Mouse (Mus musculus) G1E (cell line): ENCODE results near the gene Igtp. TPM values are rescaled to one million over a fixed set of nuclear protein-coding genes. Genes with fewer than 3 reads are reported as not detected.
"Not testable (repeated sequence)": the region's sequence is repeated elsewhere in the genome, so short reads cannot be mapped to it uniquely, and the experiment has no call there.

ENCODE experiments used
- ATAC-seq: 2 replicates; pipeline ENCODE4 v1.8.0; 2016; ENCODE audit warnings: mild to moderate bottlenecking; ENCODE audit not compliant: insufficient number of reproducible peaks, poor library complexity, low FRiP score, severe bottlenecking; ENCODE audit errors: extremely low read depth
- DNase-seq: peaks from one replicate; pipeline ENCODE4 v3.0.0; 2012; ENCODE audit warnings: low spot score
- H3K27me3 ChIP-seq: 2 replicates; pipeline ENCODE4 v1.6.1; 2012; ENCODE audit warnings: mild to moderate bottlenecking, low read length, inconsistent platforms; ENCODE audit not compliant: insufficient read depth
- H3K36me3 ChIP-seq: replicated peaks from 2 replicates; pipeline ENCODE3; 2012; ENCODE audit warnings: mild to moderate bottlenecking, inconsistent platforms
- H3K4me1 ChIP-seq: 2 replicates; pipeline ENCODE4 v1.6.1; 2012; ENCODE audit warnings: low read depth, low read length, inconsistent platforms, mixed read lengths; ENCODE audit not compliant: insufficient read depth
- H3K4me3 ChIP-seq: 2 replicates; pipeline ENCODE4 v1.5.1; 2012; ENCODE audit warnings: low read depth, mild to moderate bottlenecking, inconsistent platforms, low read length, moderate library complexity, mixed read lengths
- H3K9me3 ChIP-seq: replicated peaks from 2 replicates; pipeline ENCODE4 v1.6.1; 2012; ENCODE audit warnings: inconsistent platforms
- CTCF ChIP-seq: IDR thresholded peaks from 2 replicates; pipeline ENCODE4 v1.5.1; 2012; ENCODE audit warnings: low read depth, low read length, inconsistent platforms, mixed read lengths
- GATA1 ChIP-seq: IDR thresholded peaks from 2 replicates; pipeline ENCODE4 v1.6.1; 2012; ENCODE audit warnings: borderline replicate concordance, low read length, inconsistent platforms, mixed read lengths
- GATA2 ChIP-seq: IDR thresholded peaks from 2 replicates; pipeline ENCODE4 v1.6.1; 2012; ENCODE audit warnings: low read depth, low read length, inconsistent platforms, borderline replicate concordance
- POLR2AphosphoS5 ChIP-seq: IDR thresholded peaks from 2 replicates; pipeline ENCODE4 v1.6.1; 2012; ENCODE audit warnings: low read depth, low read length, inconsistent platforms; ENCODE audit not compliant: insufficient replicate concordance
- TAL1 ChIP-seq: conservative IDR thresholded peaks from 2 replicates; pipeline ENCODE4 v1.6.1; 2012; ENCODE audit warnings: low read depth, low read length, inconsistent platforms, mixed read lengths
- polyA plus RNA-seq: library from polyadenylated mRNA; stranded (reverse); fragments of >175 nt; gene quantifications from 2 replicates; pipeline ENCODE4 v1.2.3, GENCODE M21; 2012
- total RNA-seq, 2 experiments: library from RNA; stranded (forward) in 1 of 2; stranded (reverse) in 1 of 2; fragments of 200-1000 nt in 1 of 2; fragments of >200 nt in 1 of 2; fragmentation: Nextera tagmentation in 1 of 2; gene quantifications; 2 replicates each; pipeline ENCODE4 v1.2.3; 2014 to 2017

Igtp gene
- total and polyA plus RNA-seq, 3 experiments: 1.4 to 11.1 (median 9.9) TPM

DNA sequence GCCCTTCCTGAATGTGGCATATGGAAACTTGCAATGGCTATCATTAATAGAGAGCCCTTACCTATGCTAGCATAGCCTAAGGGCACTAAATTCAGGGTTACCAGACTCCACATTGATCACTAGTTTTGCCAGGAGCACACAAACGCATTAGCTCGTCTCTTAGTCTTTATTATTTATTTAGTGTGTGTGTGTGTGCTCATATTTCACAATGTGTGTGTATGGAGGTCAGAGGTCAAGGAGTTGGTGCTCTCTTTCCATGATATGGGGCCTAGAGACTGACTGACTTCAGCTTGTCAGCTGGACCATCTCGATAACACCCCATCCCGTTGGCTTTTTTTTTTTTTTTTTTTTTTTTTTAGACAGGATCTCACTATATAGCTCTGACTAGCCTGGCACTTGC is 29.7 kb upstream of the Igtp start:
- Histone ChIP-seq H3K4me1 (peaks cover 30% of the 10 kb centered on the region), H3K27me3 (no peaks in the 10 kb centered on the region), H3K36me3 (peaks cover 42% of the 10 kb centered on the region), H3K9me3 (peaks cover 2% of the 10 kb centered on the region; the same call in 1 of the 2 replicates), H3K4me3 (no peak overlapping the region)
- no peak for TF ChIP-seq TAL1
- TF ChIP-seq CTCF: no peak
- TF ChIP-seq GATA2: no peak
- TF ChIP-seq GATA1: no peak
- no peak for TF ChIP-seq POLR2AphosphoS5
- DNase-seq (no peak), ATAC-seq (no peak)

DNA sequence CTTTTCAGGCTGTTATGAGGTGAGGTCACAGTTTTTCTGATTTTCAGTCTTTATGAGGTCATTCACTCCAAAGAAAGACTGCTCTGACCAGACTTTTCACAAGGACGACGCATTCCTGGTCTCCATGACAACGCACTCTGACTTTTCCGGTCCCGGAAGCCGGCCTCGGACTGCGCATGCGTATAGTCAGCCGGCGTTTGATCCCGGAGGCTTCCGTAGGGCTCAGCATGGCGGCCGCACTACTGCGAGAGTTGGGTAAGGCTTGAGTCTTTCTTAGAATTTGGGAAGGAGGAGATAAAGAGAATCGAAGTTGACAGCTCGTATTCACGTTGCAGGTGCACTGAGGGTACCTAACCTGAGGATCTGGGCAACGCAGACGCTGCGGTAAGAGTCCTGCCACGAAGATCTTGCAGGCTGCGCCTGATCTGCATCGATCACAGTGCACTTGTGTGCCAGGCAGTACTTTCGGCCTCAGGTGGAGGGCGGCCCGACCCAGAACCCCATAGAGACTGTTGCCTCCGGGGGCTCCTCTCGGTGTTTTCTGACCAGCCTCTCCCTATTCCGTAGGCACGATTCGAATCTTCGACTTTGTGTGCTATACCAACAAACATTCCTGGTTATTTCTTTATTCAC is 27.8 kb upstream of the Igtp start, which contains the start of gene Mrpl22:
Gene Mrpl22, plus strand, starts transcription at position 203 of the 633 bp plus-strand sequence.
- Histone ChIP-seq H3K4me3 (peak within 1 kb of the TSS; percentile 89), H3K9me3 (no peaks in the 10 kb centered on the region), H3K27me3 (no peaks in the 10 kb centered on the region), H3K36me3 (peaks cover 42% of the 10 kb centered on the region), H3K4me1 (peaks cover 30% of the 10 kb centered on the region)
- DNase-seq: peak; percentile 77
- peak; percentile 64 for ATAC-seq
- TF ChIP-seq POLR2AphosphoS5 (no peak), CTCF (no peak)

DNA sequence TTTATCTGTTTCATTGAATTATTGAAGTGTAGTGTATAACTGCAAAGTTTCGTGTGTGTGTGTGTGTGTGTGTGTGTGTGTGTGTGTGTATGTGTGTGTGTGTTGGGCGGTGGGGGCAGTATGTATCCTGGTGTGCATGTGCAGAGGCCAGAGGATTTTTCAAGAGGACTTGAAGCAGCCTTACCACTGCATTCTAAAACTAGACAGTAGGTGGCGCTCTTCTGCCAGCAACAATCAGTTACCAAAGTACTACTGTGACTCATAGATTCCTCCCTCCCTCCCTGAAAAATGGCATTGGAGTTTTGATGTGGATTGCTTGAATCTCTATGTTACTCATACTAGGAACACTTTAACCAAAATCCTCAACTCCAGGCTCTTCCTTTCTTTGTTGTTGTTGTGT is 19.8 kb upstream of the Igtp start:
- TF ChIP-seq GATA2 (no peak), CTCF (peak; percentile 92)
- Histone ChIP-seq H3K9me3 (no peaks in the 10 kb centered on the region), H3K36me3 (peaks cover 62% of the 10 kb centered on the region)

DNA sequence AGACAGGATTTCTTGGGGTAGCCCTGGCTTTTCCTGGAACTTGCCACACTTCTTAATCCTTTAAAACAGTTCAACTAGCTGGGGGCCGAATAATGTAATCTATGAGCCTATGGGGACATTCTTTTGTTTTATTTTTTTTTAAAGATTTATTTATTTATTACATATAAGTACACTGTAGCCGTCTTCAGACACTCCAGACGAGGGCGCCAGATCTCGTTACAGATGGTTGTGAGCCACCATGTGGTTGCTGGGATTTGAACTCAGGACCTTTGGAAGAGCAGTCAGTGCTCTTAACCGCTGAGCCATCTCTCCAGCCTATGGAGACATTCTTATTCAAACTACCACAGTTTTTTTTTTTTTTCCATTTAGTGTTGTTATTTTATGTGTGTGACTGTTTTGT is 19.4 kb upstream of the Igtp start:
- not testable (repeated sequence) for H3K4me1 ChIP-seq, H3K4me3 ChIP-seq, H3K27me3 ChIP-seq, ATAC-seq, DNase-seq, H3K9me3 ChIP-seq
- H3K36me3 ChIP-seq: peaks cover 57% of the 10 kb centered on the region

More for the DNA sequence above, 19.8 kb upstream of the Igtp start:
- Histone ChIP-seq H3K4me1 (peaks cover 3% of the 10 kb centered on the region; the same call in 1 of the 2 replicates), H3K4me3 (no peak overlapping the region), H3K27me3 (no peaks in the 10 kb centered on the region)
- DNase-seq (peak; percentile 39), ATAC-seq (peak; percentile 28; the same call in 1 of the 2 replicates)

DNA sequence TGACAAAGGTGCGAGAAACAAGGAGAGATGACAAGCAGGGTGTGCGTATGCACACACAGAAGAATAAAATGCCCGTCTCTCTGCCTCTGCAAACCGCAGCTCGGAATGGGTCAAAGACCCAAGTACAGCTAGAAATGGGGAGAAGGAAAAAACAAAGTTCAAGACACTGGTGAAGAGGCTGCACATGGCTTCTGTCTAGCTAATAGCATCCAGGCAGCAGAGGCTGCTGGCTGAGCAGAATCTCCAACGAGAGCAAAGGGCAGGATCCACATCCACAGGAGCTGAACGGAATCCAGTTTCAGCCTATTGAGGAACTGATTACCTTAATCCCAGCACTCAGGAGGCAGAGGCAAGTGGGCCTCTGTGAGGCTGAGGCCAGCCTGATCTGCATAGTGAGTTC is 18.6 kb upstream of the Igtp start:
- DNase-seq (no peak), ATAC-seq (no peak)
- TF ChIP-seq POLR2AphosphoS5 (no peak), TAL1 (no peak), GATA2 (no peak), CTCF (no peak)
- Histone ChIP-seq H3K36me3 (peaks cover 50% of the 10 kb centered on the region), H3K4me1 (peaks cover 3% of the 10 kb centered on the region; the same call in 1 of the 2 replicates), H3K27me3 (no peaks in the 10 kb centered on the region), H3K4me3 (no peak overlapping the region), H3K9me3 (no peaks in the 10 kb centered on the region)

DNA sequence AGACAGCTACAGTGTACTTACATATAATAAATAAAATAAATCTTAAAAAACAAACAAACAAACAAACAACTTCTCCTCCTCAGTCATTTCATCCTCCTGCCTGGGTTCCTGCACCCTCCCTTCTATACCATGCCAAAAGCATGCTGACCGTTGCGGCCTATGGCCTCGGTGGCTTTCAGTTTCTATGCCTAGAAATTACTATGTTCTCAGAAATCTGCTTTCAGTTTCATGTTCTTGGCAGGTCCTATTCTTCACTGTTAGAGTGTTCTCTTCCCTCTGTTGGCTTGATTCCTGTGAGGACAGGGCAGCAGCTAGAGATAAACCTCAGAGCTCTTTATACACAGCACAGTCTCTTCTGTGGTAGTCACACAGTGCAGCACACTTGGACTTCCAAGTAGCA is 15.8 kb upstream of the Igtp start:
- no peaks in the 10 kb centered on the region for H3K4me1 ChIP-seq
- H3K27me3 ChIP-seq: peaks cover 6% of the 10 kb centered on the region
- H3K4me3 ChIP-seq: no peak overlapping the region
- TF ChIP-seq GATA1 (no peak), CTCF (no peak), TAL1 (no peak), POLR2AphosphoS5 (no peak), GATA2 (no peak)
- ATAC-seq: no peak
- no peak for DNase-seq
- H3K9me3 ChIP-seq: no peaks in the 10 kb centered on the region
- H3K36me3 ChIP-seq: peaks cover 22% of the 10 kb centered on the region

DNA sequence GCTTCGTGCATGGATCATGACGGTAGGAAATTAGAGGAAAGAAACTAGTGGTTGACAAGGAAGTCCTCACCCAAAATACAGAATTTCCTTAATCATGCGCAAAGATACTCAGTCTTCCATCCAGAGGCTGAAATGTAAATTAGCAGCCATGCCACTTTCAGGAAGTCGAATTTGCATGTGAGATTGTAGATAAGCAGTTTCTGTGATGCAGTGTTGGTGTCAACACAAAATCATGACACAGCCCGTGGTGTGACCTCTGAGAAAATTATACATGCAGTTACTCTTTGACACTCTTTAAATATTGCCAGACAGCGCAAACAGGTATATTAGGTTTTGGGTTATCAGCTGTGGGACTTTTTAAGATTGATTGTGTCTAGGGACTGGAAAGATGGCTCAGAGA is 9.7 kb upstream of the Igtp start:
- Histone ChIP-seq H3K4me1 (peaks cover 5% of the 10 kb centered on the region; the same call in 1 of the 2 replicates), H3K4me3 (no peak overlapping the region), H3K36me3 (no peaks in the 10 kb centered on the region), H3K27me3 (peaks cover 17% of the 10 kb centered on the region), H3K9me3 (peaks cover 2% of the 10 kb centered on the region; the same call in 1 of the 2 replicates)
- TF ChIP-seq POLR2AphosphoS5 (no peak), CTCF (no peak), TAL1 (no peak), GATA2 (no peak), GATA1 (no peak)
- DNase-seq (no peak), ATAC-seq (no peak)
